Mouse (Mus musculus): ENCODE results near the gene Hist2h2be. TPM values are rescaled to one million over a fixed set of nuclear protein-coding genes. Genes with fewer than 3 reads are reported as not detected.
"Not testable (repeated sequence)": the region's sequence is repeated elsewhere in the genome, so short reads cannot be mapped to it uniquely, and the experiment has no call there.

Hist2h2be gene
- polyA plus RNA-seq, 1 experiment = 10.5 TPM

DNA sequence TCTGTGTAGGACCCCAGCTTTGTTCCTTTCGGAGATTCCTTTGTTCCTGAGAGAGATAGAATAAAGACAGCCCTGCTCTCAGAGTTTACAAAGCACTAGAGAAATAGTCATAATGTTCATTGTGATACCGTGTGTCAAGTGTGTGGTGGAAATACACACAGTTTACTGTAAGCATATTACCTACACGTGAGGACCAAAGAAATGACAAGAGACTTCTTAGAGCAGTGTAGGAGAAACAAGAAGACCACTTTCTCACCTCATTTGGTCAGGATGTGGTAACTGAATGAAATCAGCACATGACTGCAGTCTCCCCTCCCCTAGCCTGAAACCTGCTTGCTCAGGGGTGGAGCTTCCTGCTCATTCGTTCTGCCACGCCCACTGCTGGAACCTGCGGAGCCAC, 22.7 kb upstream of the Hist2h2be start:
- DNase-seq (ENCODE audit: extremely low spot score in 1 of 2, low spot score in 1 of 2) = no peak

DNA sequence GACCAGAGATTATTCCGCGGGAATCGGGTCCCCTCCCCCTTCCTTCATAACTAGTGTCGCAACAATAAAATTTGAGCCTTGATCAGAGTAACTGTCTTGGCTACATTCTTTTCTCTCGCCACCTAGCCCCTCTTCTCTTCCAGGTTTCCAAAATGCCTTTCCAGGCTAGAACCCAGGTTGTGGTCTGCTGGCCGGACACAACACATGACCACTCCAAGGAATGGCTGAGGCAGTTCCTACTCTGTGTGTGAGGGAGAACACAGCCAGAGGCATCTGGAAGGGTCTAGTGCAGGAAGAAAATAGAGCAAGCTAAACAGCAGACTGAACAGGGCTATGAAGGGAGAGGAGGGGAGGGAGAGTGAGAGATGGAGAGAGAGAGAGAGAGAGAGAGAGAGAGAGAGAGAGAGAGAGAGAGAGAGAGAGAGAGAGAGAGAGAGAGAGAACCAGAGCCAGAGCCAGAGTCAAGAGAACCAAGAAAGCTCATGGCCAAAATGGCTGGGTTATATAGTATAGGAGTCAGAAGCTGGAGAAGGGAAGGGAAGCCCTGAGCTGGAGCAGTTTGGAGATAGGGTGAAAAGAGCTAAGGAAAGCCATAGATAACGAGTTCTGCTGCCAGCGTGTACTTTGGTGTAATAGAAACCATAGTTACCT, 22.2 kb upstream of the Hist2h2be start:
- DNase-seq (ENCODE audit: extremely low spot score in 1 of 2, low spot score in 1 of 2) = not testable (repeated sequence)

DNA sequence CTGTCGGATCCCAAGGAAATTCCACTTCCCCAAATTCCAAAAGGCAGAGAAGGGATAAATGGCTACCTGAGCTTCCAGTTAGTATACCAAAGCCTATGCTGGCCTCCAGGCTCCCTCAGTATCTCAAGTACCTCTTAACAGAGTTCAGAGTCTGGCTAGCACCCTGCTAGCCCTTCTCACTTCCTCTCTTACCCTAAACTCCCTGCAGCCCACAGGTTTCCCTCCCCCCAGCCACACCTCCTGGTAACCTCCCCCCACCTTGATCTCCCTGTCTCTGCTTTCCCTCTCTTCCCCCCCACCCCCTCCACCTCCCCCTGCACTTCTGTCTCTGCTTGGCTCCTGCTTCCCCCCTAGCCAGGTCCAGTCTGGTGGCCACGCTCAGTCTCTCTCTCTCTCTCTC, 21.2 kb upstream of the Hist2h2be start:
- DNase-seq (ENCODE audit: extremely low spot score in 1 of 2, low spot score in 1 of 2) = no peak

DNA sequence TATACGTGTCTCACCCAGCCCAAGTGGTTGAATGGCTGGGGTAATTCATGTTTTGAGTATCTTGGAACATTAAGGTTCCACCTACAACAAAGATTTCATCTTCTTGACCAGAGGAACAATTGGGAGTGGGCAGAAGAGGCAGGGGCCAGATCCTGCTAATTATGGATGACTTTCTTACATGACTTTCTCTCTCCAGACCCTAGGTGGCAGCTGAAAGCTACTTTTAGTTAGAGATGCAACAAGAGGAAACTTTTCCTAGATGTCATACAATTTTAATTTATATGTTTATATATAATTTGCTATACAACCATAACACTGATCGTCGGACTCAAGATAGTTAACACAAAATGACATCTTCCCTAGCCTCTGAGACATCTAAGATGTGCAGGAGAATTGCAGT, 13.1 kb upstream of the Hist2h2be start:
- no peak for DNase-seq (ENCODE audit: extremely low spot score in 1 of 2, low spot score in 1 of 2)

DNA sequence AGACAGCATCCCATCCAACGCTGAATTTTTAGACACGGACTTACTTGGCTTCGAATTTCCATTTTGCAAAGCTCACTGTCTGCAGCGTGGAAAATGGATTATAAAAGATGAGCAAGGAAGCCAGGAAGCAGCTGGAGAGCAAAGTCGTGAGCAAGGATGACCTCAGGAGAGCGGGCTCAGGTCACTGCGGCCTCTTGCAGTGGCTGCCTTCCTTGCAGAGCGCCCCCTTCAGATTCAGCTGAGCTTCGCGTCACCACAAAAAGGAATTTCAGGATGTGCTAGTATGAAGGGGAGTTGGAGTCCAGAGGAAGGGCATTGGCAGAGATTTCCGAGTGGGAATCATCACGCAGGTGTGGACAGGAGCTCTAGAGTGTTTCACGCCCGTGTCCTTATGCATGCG, 11.7 kb upstream of the Hist2h2be start:
- no peak for DNase-seq (ENCODE audit: extremely low spot score in 1 of 2, low spot score in 1 of 2)

DNA sequence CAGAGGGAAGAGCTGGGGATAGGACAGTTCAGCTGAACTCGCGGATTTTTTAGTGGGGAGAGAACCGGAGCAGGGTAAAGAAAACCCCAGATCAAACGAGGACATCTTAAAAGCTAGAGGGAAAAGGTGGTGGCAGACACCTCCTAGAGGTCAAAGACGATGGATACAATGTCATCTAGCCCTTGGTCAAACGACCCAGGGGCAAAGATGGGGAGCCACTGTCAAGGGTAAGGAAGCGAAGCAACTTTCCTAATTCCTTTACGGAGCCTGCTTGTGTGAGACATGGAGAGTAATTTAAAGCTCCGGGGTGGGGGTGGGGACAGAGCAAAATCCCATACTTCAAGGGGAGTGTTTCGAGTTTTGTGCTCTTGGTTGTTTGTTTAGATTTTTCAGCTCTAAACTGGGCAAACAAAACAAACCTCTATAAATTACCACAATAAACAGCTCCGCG, 1.7 kb upstream of the Hist2h2be start:
- no peak for DNase-seq (ENCODE audit: extremely low spot score in 1 of 2, low spot score in 1 of 2)

DNA sequence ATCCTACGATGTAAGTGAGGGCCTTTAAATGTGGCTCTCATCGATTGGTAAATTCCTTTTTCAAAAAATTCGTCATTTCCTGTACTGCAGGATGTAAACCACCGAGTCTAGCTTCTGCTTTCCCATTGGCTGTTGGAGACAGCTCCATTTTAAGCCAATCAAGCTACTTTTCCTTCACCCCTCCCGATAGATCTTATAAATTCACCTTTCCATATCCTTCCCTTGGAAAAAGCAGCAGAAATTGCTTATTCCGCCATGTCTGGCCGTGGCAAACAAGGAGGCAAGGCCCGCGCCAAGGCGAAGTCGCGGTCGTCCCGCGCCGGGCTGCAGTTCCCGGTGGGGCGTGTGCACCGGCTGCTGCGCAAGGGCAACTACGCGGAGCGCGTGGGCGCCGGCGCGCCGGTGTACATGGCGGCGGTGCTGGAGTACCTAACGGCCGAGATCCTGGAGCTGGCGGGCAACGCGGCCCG, 1.2 kb upstream of the Hist2h2be start, which contains the start of the genes Bola1 and Hist2h2ab:
TSS of gene Bola1 (minus strand) at position 49 of the 470 bp plus-strand sequence.
TSS of gene Hist2h2ab (plus strand) at position 205 of the 470 bp plus-strand sequence.
- DNase-seq (ENCODE audit: extremely low spot score in 1 of 2, low spot score in 1 of 2) = peak; percentile 86 to 89

DNA sequence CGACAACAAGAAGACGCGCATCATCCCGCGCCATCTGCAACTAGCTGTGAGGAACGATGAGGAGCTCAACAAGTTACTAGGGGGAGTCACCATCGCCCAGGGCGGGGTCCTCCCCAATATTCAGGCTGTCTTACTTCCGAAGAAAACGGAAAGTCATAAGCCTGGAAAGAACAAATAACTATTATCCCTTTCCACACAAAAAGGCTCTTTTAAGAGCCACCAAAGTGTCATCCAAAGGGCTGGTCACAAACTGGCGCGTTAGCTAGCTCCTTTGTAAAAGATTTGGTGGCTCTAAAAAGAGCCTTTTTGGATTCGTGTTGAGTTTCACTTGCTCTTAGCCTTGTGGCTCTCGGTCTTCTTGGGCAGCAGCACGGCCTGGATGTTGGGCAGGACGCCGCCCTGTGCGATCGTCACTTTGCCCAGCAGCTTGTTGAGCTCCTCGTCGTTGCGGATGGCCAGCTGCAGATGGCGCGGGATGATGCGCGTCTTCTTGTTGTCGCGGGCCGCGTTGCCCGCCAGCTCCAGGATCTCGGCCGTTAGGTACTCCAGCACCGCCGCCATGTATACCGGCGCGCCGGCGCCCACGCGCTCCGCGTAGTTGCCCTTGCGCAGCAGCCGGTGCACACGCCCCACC, 671 bp upstream of the Hist2h2be start:
- DNase-seq (ENCODE audit: extremely low spot score in 1 of 2, low spot score in 1 of 2) = not testable (repeated sequence)

DNA sequence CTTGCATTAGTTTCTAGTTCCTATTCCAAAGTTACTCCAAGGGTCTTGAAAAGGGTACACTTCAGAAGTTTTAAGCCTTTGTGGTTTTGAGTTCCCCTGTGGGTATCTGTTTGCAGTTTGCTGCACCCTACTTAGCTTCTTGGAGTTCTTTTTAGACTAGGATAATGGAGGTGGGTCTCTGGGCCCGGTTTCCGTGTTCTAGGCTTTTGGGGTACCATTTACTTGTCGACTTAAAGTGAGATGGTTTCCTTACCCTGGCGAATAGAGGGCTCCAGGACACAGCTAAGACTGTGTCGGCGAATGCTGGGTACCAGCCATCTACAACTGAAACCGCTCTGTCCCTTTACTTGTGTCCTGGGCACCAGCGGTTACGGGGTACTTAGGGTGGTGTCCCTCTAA, 720 bp downstream of the Hist2h2be start:
- no peak for DNase-seq (ENCODE audit: extremely low spot score in 1 of 2, low spot score in 1 of 2)

DNA sequence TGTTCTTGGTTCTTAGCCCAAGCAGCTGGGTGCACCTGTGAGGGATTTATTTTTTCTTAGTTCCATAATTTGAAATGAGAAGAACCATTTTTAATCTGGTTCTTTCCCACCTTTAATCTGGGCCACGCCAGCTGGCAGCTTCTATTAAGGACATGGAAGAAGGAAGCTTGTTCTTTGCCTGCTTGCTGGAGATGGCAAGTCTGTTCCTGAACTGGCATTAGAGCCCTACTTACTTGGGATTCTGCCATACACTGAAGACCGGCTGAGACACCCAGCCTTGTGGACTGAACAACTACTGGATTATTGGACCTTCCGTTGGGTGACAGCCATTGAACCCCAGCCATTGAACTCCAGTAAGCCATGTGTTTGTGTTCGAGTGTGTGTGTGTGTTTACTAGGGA, 1.9 kb downstream of the Hist2h2be start:
- no peak for DNase-seq (ENCODE audit: extremely low spot score in 1 of 2, low spot score in 1 of 2)

DNA sequence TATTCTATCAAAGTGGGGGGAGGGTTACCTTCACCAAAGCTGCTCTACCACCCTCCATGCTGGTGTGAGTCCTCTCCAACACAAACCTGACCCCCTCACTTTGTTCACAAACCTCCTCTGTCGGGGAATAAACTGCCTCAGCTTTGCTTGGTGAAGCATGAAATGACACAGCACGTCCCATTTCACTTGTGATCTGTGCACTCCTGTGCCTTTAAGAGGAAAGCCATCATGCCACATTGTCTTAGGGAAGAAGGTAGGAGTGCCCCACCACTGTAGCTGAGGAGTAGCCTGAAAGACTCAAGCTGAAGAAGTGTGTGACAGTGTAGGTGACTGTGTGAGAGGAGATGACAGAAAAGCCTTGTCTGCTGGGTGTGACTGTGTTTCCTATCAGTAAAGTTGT, 4.5 kb downstream of the Hist2h2be start:
- DNase-seq (ENCODE audit: extremely low spot score in 1 of 2, low spot score in 1 of 2) = no peak

DNA sequence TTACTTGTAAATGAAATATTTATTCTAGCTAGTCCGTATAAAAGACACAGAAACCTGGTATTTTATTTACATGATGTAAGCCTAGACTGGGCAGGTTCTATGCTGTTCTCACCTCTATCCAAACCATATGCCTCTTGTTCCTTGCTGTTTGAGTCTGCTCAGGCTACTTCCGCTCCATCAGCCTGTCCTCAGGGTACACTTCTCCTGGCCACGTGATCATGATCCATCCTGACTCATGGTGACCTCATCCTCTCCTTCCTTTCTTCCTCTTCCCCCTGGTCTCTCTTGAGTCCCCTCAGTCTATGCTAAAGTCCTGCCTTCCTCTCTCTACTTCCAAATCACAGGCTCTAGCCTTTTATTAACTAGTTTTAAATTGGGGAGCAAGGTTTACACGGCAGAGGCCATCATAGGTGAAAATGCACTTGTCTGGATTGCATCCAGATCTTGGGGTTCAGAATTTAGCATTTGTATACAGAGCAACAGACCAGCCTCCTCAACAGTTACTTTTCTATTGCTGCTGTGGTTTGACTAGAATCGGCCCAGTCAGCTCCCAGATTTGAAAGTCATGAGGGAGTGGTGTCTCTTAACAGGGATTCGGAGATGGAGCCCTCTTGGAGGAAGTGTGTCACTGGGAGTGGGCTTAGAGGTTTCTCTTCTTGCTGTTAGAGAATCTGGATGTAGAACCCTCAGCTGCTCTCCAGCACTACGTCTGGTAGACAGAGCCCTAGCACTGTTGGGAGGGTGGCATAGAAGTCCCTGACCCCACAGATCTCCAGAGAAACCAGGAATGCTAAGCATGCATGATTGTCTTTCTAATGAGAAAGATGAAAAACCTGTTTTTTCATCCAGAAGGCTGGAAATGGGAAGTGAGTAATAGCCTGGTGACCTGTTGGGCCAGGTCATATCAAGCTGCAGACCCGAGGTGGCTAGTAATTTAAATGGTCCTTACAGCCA, 6.1 kb downstream of the Hist2h2be start:
- DNase-seq (ENCODE audit: extremely low spot score in 1 of 2, low spot score in 1 of 2) = no peak

DNA sequence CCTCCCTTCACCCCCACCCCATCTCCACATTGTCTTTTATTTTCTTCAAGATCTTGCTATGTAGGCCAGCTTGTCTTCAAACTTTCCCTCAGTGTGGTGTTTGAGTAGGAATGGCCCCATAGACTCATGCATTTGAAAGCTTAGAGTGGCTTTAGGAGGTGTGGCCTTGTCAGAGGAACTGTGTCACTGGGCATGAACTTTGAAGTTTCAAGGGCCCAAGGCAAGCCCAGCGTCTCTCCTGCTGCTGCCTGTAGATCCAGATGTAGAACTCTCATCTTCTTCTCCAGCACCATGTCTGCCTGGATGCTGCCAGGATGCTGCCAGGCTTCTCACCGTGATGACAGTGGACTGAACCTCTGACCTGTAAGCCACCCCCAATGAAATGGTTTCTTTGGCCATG, 7.9 kb downstream of the Hist2h2be start:
- no peak for DNase-seq (ENCODE audit: extremely low spot score in 1 of 2, low spot score in 1 of 2)

DNA sequence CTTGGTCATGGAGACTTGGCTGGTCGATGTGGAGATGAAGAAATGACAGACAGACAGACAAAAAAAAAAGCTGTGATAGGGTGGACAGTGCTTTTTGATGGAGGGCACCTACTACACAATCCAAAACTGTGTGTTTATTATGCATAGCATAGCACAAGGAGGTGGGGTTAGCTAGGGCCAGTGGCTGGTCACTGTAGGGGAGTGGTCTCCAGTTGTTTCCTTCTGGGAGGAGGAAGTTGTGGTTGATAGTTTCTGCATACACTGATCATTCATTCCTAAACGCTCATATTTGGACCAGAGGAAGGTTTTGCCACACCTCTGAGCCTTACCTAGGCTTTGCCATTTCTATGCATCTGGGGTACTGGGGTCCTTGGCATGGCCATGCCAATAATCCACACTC, 9.5 kb downstream of the Hist2h2be start:
- no peak for DNase-seq (ENCODE audit: extremely low spot score in 1 of 2, low spot score in 1 of 2)

DNA sequence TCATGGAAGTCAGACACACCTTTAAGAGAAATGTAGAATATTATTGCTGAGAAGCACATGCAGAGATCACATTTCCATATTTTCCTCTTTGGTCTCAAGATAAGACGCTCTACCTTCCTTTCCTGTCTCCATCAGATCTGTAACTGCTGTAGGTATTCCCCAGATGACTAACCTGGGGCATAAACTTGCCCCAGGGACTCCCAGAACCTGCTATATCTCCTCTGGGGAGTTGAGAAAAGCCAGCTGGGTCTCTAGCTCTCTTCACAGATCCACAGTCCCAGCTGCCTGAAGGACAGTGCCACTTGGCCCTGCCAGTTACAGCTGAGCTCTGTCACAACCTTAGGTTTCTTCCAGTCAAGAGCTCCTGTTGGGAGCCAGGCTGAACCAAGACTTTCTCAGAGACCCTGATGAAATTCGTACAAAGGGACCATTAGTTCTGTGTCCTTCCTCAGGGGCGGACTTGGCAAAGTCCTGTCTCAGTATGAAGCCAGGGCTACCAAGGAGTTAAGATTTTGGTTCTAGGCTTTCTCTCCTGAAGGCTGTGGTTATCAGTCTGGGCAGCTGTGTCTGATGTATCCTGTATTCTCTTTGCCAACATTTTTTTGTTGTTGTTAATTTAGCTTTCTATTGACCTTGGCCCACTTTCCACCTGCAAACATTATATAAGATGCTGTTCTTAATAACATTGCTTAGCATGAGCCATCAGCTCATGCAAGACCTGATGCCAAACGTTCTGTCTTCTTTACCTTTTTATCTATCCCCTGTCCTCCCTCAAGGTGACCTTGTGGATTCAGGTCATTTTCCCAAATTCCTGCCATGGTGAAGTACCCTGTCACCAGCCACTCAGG, 10.2 kb downstream of the Hist2h2be start:
- DNase-seq (ENCODE audit: extremely low spot score in 1 of 2, low spot score in 1 of 2) = no peak

DNA sequence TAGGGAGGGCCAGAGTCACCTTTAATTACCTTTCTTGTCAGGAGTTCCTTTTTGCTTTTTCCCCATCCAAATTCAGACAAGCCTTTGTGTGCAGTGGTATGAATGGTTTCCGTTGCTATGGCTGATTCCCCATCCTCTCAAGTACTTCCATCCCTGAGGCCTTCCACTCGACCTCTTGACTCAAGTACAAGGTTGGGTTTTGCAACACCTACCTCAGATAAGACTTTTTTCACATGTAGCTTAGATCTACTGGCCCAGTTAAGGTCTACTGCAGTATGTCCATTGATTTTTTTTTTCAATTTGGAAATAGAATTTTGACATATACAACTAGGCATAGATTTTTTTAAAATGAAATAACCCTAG, 10.8 kb downstream of the Hist2h2be start:
- DNase-seq (ENCODE audit: extremely low spot score in 1 of 2, low spot score in 1 of 2) = no peak

DNA sequence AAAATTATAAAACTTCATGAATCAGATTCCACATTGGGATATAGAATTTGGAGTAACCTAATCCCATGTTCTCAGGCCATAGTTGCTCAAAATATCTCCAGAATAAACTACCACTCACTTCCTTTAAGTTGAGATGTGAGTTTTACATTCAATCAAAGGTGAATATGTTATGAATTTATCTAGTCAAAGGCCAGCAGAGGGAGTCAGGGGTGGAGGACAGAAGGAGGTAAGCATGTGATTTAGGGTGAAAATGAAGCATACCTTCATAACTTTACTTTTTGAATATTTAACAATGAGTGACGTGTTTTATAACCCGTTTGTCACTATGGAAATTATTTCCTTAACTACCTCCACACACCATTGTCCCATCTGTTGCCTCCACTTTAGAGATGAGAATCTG, 14.0 kb downstream of the Hist2h2be start:
- no peak for DNase-seq (ENCODE audit: extremely low spot score in 1 of 2, low spot score in 1 of 2)

DNA sequence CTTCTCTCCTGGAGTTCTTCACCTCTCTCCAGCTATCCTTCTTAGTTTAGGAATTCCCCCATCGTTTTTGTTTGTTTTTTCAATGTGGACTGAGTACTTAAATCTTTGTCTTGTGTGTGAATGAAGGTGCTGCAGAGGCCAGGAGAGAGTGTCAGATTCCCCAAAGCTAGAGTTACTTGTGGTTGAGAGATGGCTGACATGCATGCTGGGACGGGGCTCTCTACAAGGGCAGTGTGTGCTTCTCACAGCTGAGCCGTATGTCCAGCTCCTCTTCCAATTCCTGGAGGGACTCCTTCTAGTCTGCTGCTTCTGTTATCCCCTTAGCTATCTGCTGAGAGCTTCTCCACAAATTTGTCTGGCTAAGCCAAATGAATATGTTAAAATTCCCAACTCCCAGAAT, 14.9 kb downstream of the Hist2h2be start:
- DNase-seq (ENCODE audit: extremely low spot score in 1 of 2, low spot score in 1 of 2) = no peak

DNA sequence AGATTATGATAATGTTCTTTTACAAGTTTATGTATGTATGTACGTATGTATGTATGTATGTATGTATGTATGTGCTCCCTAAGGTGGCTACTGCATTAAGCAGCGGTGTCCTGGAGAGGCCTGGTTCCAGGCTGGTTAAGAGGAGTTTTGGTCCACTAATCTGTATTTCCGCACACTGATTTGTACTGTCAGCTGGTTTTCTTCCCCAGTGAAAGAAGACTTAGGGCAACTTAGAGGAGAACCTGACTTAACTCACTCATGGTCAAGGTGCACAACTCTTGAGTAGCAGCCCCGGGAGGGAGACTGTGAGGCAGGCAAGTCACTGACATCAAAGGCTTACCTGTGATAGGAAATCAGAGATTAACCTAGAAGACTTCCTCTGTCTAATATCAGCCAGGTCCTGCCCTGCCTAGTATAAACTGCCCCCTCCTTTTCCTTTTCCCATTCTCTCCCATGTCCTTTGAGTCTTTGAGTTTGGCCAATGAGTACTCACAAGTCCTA, 16.0 kb downstream of the Hist2h2be start:
- DNase-seq (ENCODE audit: extremely low spot score in 1 of 2, low spot score in 1 of 2) = no peak

DNA sequence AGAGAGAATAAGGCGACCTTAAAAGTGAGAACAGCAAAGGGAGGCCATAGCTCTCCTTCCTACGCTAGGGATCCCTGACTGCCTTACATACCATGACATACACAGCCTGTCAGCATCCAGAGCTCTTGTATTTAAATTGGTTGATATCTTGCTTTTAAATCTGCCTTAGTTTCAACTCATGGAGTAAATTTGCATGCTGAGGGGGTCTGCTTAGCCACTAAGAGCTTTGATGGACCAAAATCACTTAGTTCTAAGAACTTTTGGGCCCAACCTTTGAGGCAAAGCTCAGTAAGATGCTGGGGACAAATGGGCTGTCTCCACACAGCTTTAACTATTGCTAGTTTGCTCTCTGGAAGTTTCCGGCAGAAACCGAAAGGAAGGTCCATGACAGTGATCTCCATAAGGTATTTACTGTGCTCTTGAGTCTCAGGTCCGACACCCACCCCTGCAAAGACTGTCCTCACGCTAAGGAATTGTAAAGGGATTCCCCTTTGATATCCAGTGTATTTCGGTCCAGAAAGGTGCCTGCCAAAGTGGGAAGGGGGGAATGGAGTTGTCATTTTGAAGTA, 16.5 kb downstream of the Hist2h2be start:
- DNase-seq (ENCODE audit: extremely low spot score in 1 of 2, low spot score in 1 of 2) = no peak
